Mouse (Mus musculus) erythroid progenitor cell, adult 5-6 weeks (primary cell): ENCODE results near the gene Entpd3. TPM values are rescaled to one million over a fixed set of nuclear protein-coding genes. Genes with fewer than 3 reads are reported as not detected.

Experiments used
- ATAC-seq: replicated peaks from 2 replicates; pipeline ENCODE4 v1.8.0; 2016; ENCODE audit warnings: moderate number of reproducible peaks, mild to moderate bottlenecking, moderate TSS enrichment, inconsistent platforms; ENCODE audit not compliant: poor library complexity, low FRiP score, severe bottlenecking
- total RNA-seq, 2 experiments: library from RNA; stranded (forward) in 1 of 2; stranded (reverse) in 1 of 2; fragments of 150-400 nt in 1 of 2; fragments of 186-747, 209-891 nt in 1 of 2; gene quantifications; 2 replicates each; pipeline versions ENCODE4 v1.2.3 to v1.2.4; 2015 to 2017; ENCODE audit warnings: low replicate concordance in 2 of 2

Entpd3 gene
- total RNA-seq, 2 experiments from 2014 or later, result 0.42 TPM; not detected in 1

DNA sequence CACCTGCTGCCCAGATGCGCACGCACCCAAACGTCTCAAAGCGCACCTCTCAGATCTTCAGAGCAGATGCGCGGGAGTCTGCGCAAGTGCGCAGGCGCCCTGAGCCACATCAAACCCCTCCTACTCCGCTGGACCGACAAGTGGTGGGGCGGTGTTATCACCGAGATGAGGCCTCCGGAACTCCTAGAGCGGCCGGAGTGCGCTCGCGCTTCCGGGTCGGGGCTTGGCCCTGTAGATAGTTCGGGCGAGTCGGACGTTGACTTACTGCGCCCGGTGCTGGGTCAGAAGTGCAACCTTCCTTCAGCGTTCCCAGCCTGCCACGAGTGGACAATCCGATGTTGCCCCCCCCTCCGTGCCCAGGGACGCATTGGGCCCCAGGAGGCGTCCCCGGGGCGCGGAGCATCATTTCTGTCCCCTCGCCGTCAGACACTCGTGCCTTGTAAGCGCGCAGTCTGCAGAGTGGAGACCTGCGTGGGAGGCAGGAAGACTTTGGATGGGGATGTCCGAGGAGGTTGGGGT is 37.6 kb downstream of the Entpd3 start:
- peak; percentile 93 for ATAC-seq

DNA sequence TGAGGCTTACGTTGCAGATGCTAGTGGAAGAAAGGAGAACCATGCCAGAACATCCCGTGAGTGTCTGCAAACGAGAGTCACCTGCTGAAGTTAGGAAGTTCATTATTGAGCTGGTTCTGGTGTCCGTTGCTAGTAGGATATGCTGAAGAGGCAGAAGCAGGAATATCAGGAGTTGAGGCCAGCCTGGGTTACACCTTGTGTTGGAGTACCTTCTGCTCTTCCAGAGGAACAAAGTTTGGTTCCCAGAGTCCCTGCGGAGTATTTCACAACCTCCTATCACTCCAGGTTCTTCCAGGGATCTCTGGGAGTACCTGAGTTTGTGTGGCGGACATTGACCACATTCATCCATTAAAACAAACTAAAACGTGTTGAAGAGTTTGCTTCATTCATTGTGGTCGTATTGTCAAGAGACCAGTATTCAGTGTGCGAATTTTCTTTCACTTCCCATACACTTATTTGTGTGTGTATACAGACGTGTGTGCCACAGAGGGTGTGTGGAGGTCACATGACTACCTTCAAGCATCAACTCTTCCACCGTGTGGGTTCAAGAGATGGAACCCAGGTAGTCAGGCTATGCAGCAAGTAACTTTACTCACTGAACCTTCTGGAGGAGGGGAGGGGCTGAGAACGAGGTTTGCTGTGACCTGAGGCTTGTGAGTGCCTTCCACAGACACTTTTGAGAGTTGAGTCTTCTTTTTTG is 38.2 kb downstream of the Entpd3 start:
- no peak for ATAC-seq

DNA sequence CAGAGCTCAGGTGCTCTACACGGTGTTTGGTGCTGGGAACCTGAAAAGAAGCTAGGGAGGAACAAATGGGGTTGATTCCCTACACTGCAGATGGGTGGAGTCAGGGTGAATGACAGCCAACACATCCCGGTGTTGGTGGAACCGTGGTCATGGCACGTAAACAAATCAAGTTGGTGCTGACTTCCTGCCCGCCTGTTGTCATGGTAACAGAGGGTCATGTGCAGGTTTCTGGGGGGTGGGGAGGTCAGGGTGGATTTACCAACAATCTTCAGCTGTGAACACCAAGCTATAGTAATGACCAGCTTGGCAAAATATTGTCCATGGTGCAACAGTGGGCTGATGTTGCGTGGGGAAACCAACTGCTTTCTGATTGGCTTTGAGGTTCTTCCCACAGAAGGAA is 39.1 kb downstream of the Entpd3 start:
- ATAC-seq, result no peak

DNA sequence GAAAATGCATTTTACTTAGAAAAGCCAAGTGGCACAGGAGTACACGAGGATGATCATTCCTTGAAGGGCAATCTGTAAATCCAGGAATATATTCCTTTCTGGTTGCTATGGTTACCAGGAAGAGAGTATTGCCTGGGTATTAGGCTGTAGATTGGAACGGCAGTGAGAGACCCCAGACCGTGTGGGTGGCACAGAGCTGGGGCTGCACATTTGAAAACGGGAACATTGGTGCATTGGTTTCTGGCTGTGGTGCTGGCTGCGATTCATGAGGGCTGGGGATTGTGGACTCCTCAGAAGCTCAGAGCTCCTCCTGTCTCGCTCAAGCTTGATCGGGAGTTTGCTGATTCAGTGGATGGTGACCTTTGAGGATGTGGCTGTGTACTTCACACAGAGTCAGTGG is 40.2 kb downstream of the Entpd3 start:
- no peak for ATAC-seq

DNA sequence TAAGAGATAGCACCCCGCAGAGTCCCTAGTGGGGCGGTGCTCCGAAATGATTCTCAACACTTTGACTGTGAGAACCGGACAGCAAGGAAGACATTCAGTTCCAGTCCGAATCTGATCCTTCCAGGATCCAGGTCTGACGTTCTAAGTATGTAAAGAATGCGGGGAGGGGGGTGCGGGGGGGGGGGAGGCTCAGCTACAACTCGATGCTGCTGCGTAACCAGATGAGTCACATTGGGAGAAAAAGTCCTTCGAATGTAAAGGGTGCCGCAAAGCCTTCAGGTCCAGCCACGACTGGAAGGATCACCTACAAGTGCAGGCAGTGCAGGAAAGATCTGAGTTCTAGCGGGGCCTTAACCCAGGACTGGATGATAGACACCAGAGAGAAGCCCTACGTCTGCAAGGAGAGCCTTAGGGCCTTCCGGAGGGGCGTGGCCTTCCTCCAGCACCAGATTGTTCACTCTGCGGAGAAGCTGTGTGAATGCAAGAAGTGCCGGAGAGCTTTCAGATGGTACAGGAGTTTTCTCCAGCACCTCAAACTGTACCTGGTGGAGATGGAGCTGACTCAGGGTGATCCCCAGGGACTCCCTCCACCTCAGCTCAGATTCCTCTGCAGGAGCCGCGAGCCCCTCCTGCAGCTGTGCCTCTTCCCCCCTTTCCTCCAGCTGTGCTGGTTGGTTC is 42.5 kb downstream of the Entpd3 start:
- no peak for ATAC-seq

DNA sequence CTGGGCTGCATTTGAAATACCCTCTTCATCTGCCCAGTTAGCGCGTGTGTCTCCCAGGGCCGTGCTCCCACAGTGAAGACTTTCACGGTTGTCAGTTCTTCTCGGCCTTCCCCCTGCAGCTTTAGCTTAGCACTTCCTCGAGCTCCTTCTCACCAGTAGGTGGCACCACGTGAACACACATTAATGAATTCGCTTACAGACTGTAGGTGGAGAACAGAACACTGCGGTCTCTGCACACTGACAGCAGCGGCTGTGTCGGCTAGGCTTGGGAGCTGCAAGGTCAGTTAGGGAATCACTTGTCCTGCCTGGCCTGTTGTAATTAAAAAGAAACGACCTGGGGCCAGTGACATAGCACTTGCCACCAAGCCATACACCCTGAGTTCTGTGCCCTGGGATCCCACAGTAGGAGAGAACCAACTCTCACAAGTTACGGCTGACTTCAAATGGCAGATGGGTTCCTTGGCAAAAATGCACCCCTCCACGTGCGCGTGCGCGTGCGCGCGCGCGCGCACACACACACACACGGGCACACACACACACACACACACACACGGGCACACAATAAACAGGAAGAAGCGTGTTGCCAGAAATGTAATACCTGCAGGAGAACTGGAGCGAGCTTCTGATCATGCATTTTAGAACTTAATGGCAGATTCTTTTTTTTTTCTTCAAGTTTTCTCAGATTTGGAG is 43.1 kb downstream of the Entpd3 start:
- ATAC-seq, result peak; percentile 86

DNA sequence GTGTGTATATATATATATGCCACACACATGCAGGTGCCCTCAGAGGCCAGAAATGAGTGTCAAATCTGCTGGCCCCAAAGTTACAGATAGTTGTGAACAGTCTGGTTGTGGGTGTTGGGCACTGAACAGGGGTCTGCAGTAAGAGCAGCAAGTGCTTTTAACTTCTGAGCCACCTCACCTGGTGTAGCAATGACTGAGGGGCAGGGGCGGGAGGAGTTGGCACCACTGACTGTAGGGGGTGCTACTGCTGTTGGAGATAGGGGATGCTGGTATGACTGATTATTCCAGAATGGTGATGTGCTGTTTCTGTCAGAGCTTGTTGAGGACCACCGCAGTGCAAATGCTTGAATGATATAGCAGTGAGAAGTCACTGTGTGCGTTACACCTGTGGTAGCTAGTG is 43.7 kb downstream of the Entpd3 start:
- no peak for ATAC-seq

DNA sequence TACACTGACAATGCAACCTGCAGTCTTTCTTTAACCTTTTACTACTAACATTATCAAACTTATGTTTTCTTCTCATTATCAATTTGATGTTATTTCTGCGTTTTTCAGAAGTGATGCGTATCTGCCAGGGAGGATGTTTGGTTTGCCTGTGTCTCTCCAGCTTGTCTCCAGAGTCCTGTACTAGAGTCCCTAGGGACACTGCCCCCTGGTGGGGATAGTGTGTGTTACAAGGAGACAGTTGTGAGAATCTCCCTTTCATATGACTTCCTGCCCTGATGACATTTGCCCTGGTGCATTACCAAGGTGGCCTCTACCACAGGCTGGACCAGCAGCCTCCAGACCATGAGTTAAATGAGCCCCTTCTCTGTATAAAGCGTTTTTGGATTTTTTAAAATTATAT is 46.9 kb downstream of the Entpd3 start:
- 0 out of 2 replicates have a peak, but pooled peaks have one; percentile 54 for ATAC-seq

DNA sequence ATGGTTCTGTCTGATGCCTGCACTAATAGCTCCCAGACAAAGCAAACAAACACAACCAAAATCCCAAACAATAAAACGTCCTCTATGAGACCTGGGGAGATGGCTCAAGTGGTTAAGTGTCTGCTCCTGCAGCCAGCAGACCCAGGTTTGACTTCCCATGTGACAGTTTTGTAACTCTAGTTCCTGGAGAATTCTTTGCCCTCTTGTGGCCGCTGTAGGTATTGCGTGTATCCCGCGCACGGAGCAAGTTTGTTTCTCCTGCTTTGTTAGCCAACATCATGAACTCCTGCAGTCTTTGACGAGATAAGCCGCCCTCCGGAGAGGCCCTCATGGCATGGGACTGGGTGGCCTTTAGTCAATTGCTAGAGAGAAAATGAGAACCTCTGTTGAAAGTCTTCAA is 51.9 kb downstream of the Entpd3 start:
- peak; percentile 48; the same call in 1 of the 2 replicates for ATAC-seq

DNA sequence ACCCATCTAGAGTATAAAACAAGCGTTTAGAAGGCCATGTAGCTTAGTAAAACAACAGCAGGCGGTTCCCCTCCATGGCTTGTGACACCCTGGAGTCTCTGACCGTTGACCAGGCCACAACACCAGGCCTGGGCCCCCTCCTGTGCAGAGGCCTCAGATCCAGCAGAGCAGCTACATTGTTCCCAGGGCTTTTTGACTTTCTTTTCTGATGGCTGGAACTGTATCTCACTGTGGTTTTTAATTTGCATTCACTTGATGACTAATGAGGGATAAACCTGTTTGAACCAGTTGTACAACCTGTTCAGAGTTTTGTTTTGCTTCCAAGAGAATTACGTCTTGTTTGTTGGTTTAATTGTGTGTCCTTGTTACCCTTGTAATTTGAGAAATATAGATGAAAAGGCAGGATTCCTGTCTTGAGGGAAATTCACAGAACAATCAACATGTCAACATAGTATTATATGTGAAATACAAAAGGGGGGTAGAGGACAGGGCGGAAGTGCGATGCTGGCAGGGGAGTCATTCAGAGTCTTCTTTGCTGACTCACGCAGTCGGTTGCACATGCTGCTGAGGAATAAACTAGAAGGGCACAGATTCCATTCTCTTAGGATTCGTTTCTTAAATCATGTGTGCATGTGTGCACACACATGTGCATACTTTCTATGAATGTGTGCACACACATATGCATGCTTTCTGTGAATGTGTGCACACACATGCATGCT is 53.9 kb downstream of the Entpd3 start:
- ATAC-seq, result no peak

DNA sequence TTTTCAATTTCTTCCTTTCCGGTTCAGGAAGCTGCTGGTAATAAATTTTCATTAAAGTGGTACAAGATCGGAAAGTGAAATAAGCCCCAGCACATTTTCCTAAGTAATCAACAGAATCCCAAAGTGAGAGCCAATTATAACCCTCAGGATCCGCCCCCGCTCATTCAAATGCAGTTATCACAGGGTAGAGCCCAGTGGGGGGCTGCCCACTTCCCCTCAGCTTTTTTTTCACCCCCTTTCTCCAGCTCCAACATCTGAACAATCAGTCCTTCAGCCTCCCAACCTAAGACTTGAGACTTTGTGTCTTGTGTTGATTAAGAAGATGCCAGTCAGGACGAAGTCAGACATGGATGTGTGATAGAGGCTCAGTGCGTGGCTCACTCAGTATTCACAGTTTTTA is 55.2 kb downstream of the Entpd3 start:
- ATAC-seq, result no peak

DNA sequence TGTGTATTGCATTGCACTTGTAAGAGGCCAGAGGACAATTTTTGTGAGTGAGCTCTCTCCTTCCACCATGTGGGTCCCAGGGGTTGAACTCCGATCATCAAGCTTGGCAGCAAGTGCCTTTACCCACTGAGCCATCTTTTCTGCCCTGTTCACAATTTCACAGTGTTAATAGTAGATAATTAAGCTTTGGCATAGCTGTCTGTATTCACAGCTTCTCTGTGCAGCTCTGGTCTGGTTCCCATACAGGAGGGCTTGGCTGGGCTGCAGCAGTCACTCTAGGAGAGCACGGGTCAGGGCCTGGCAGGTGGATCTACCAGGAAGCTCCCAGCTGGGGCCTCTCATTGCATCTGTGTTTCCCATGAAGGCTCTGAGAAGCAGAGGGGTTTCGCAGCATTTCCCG is 55.7 kb downstream of the Entpd3 start:
- ATAC-seq, result no peak

DNA sequence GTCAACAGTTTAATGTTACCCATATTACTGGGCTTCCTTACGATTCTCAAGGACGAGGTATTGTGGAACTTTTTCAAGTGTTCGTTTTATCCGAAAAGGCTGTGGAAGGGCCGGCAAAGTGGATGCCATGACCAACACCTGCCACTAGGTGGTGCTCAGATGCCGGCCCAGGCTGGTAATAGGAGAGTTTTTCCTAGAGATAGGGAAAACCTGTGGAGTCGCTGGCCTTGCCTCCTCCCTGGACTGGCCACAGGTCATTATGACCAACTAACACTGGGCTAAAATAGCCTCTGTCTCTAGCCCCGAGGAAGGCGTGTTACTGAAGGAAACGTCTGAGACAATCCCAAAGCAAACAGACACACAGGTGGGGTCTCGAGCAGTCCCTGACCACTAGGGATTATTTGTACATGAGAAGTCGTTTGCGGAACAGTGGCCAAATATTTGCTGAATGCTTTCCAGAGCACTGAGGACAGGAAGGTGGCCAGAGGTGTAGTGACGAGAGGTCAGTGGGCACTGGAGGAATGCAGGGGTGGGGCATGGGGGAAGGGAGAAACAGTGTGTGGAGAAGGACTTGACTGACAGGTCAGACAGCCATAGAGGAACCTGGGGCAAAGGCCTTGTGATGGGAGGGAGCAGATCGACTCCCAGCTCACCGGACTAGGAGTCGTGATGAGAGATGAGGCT is 62.0 kb downstream of the Entpd3 start:
- ATAC-seq, result peak; percentile 68

DNA sequence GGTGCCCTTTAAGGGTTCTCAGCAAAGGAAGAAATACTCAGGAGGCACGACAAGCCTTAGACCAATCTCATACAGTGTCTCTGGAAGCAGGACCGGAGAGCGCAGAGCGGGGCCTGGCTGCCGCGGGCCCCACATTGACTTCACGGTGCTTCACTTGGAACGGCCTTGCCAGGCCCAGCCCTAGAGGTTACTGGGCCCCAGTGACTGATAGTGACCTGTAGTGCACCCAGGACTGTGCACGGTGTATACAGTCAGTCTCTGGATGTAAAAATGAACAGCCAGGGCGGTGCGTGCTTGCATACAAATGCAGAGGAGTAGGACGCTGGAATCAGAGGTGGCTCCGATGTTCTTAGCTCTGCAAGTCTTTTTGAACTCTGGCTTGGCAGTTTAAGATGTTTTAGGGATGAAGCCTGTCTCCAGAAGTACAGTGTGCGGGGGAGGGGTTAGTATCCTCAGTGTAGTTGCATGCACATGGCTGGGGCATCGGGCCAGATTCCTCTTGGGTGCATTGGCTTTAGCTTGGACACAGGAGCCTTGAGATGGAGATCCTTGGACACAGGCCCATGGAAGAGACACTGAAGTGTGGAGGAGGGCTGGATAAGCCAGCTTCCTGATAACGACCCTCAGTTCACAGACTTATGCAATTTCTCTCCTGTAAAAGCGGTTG is 62.7 kb downstream of the Entpd3 start:
- ATAC-seq, result peak; percentile 38; the same call in 1 of the 2 replicates

DNA sequence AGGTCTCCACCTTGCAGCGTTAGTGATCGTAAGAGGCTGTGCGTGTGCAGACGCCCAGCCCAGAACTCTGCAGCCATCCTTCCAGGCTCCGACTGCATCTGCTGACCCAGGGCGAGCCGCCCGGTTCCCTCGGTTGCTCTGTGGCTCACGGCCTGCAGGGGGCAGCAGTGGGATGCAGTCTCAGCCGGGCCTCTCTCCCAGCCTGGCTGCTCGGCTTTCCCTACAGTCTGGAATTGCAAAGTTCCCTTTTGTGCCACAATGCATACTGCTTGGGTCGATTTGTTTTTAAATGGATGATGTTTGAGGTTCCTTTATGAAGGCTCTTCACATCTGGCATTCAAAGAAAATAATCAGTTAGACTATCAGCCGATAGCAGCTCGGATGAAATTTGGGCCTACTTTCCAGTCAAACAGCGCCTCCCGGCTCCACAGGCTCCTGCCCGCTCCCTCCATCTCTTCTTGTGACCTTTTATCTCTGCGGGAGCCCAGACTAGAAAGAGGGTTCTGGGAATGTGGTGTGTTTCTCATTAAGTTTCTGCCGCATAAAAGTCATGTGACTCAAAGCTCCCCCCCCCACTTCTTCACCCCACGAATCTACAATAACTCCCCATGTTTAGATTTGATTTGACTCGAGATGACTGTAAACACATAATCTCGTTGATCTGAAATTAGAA is 63.4 kb downstream of the Entpd3 start:
- peak; percentile 87 for ATAC-seq

DNA sequence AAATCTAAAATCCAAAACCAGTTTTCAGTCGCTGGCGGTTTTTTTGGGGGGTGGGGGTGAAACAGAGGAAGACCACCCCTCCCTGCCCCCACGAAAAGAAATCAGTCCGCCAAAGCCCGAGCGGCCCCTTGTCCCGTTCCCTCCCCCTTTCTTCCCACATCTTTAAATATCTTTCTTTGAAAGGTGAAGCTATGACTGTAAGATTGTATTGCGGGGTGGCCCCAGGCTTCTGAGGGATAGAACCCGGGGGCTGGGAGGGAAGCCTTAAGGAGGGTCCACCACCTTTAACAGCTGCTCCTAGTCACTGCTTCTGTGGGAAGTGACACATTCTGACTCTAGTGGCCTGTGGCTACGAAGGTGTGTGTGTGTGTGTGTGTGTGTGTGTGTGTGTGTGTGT is 63.9 kb downstream of the Entpd3 start:
- no peak for ATAC-seq

DNA sequence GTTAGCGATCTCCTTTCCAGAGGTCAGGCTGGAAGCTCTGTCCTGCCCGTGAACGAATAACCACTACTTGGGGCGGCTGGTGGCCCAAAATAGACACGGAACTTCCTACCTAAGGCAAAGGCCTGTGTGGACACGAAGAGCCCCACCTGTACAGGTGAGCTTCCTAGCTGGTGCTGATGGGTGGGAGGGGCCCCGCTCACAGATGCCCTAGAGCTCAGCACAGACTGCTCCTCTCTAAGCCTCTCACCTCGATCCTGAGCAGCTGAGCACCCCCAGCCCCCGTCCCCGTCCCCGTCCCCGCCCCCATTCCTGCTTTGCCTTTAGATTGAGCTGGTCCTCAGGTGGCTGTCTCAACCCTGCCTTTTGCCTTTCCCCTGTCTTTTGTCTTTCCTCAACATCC is 64.3 kb downstream of the Entpd3 start:
- no peak for ATAC-seq

DNA sequence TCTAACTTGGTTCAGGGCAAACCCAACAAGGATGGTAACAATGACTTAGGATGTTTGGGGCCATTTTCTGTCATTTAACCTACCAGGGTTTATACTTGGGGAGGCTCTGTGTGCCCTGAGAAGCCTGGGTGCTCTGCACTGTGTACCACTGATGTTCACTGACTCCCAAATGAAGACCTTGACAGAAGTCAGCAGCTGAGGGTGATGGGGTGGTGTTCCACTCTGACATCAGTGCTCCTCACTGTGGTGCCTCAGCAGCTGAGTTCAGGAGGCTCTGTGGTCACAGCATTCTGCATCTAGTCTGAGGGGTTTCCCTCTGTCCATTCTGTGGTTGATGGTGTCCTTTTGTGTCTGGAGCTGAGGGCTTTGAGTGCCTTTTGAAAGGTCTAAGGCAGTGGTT is 71.4 kb downstream of the Entpd3 start:
- no peak for ATAC-seq

DNA sequence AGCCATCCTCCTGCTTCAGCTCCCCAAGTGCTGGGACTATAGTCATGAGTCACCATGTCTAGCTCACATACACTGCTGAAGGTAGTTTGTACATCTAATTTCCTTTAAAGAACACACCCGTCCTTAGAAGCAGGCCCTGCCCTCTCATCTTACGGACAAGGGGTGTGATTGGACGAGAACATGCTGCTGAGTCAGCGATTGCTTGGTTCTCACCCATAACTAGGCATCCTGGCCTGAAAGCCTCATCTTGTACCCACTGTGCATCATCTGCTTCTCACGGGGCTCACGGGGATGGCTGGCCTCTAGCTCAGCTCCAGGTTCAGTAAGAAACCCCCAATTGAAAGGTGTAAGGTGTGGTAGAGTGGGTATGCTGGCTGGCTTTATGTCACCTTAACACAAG is 74.4 kb downstream of the Entpd3 start:
- ATAC-seq, result no peak
